Mouse (Mus musculus) adrenal gland, adult 18-20 months (tissue): Measurements from ENCODE around the gene Sepsecs. TPM values are rescaled to one million over a fixed set of nuclear protein-coding genes. Genes with fewer than 3 reads are reported as not detected.

Experiments used
- DNase-seq, 2 experiments: peaks; one replicate each; pipeline ENCODE4 v3.0.0; 2021 to 2022; ENCODE audit warnings: low spot score in 2 of 2
- total RNA-seq, 2 experiments: library from RNA; stranded (reverse); gene quantifications; 1 replicate in 1 of 2; 2 replicates in 1 of 2; pipeline ENCODE4 v1.2.3; 2021

Gene Sepsecs
- total RNA-seq, 2 experiments from 2014 or later: 13.0 to 14.3 TPM

- DNase-seq: peak in 1 of 2 experiments; percentile 3
These were observed 58.1 kb downstream of the Sepsecs start for GRCm38 (mm10) chr5:52611315-52611895.

- DNase-seq: no peak
These were observed 59.2 kb downstream of the Sepsecs start for GRCm38 (mm10) chr5:52610306-52610705.

GRCm38 (mm10) chr5:52609672-52610071 is 59.8 kb downstream of the Sepsecs start:
- DNase-seq: peak in 1 of 2 experiments; percentile 7

- no peak for DNase-seq
These were observed 64.9 kb downstream of the Sepsecs start for GRCm38 (mm10) chr5:52604582-52605041.

DNA sequence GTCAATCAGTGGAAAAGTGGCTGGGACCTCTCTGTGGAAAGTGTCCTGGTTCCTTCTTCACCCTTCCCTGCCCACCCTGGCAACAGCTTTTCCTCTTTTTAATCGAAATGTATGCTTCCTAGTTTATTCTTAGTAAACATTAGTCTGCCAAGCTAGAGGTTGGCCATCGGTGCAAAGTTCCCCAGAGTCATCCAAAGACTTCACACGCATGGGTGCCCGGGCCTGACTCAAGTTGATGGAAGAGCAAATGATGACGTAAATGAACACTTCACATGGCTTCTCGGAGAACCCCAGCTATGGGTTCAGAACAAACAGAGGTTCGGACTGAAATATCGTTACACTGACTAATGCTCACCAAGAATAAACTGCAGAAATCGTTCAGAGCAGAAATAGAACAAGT is 78.9 kb downstream of the Sepsecs start:
- DNase-seq: no peak

Other genes starting within 250 kb of the Sepsecs start
- 1 to 10 TPM; 6.2 to 6.8 TPM for gene Ccdc149, start 198.2 kb downstream of the Sepsecs start, total RNA-seq
- gene Lgi2, start 103.2 kb downstream of the Sepsecs start, total RNA-seq: 1 to 10 TPM in 1 of 2 experiments, under 1 TPM in 1; 0.46 to 2.2 TPM
- 10 to 100 TPM; 10.5 to 13.9 TPM for gene Pi4k2b, start 71.9 kb upstream of the Sepsecs start, total RNA-seq
- gene Zcchc4, start 105.7 kb upstream of the Sepsecs start, total RNA-seq: 1 to 10 TPM; 7.6 to 9.4 TPM
- 10 to 100 TPM; 43.7 to 50.2 TPM for gene Anapc4, start 164.3 kb upstream of the Sepsecs start, total RNA-seq